Mouse (Mus musculus) neural tube, embryonic 11.5 days (tissue): Measurements from ENCODE around the gene Ccdc142. TPM values are rescaled to one million over a fixed set of nuclear protein-coding genes. Genes with fewer than 3 reads are reported as not detected.

ENCODE experiments used
- ATAC-seq: fragments of 200-750 bp; cut with Nextera tagmentation; 2 replicates; pipeline ENCODE4 v1.8.0; 2017; ENCODE audit warnings: moderate number of reproducible peaks, mild to moderate bottlenecking, moderate TSS enrichment, moderate library complexity; ENCODE audit not compliant: insufficient read depth, low FRiP score, low TSS enrichment
- DNase-seq: peaks from one replicate; pipeline ENCODE4 v3.0.0-alpha.2; 2015; ENCODE audit warnings: low spot score
- H3K27ac ChIP-seq: fragments of 300-500 bp; sonication (generic); 2 replicates; pipeline ENCODE4 v1.5.1; 2014; ENCODE audit warnings: low read depth, mild to moderate bottlenecking, low read length
- H3K27me3 ChIP-seq: fragments of 300-500 bp; sonication (generic); 2 replicates; pipeline ENCODE4 v1.6.1; 2014; ENCODE audit warnings: mild to moderate bottlenecking, low read length, mixed read lengths; ENCODE audit not compliant: control insufficient read depth, insufficient read depth
- H3K36me3 ChIP-seq: fragments of 300-500 bp; sonication (generic); 2 replicates; pipeline ENCODE4 v1.6.1; 2014; ENCODE audit warnings: mild to moderate bottlenecking, low read length, moderate library complexity, mixed read lengths; ENCODE audit not compliant: control insufficient read depth, insufficient read depth
- H3K4me1 ChIP-seq: fragments of 300-500 bp; sonication (generic); 2 replicates; pipeline ENCODE4 v1.6.1; 2014; ENCODE audit warnings: low read length, mixed read lengths; ENCODE audit not compliant: control insufficient read depth, insufficient read depth
- H3K4me2 ChIP-seq: fragments of 300-500 bp; sonication (generic); 2 replicates; pipeline ENCODE4 v1.6.1; 2014; ENCODE audit warnings: low read depth, mild to moderate bottlenecking, moderate library complexity
- H3K4me3 ChIP-seq: fragments of 300-500 bp; sonication (generic); 2 replicates; pipeline ENCODE4 v1.5.1; 2014; ENCODE audit warnings: low read depth, low read length
- H3K9ac ChIP-seq: fragments of 300-500 bp; sonication (generic); 2 replicates; pipeline ENCODE4 v1.6.1; 2014; ENCODE audit warnings: mild to moderate bottlenecking, low read length
- H3K9me3 ChIP-seq: fragments of 300-500 bp; sonication (generic); 2 replicates; pipeline ENCODE4 v1.6.1; 2016; ENCODE audit warnings: low read length; ENCODE audit not compliant: control insufficient read depth
- WGBS: fragments of 180-500 bp; shearing (Covaris S2); extraction: QIAGEN DNeasy Blood & Tissue Kit; methylation state at CpG from one replicate; pipeline ENCODE4 v1.1.7; 2014; 5-methylcytosine and 5-hydroxymethylcytosine counted together
- polyA plus RNA-seq: library from polyadenylated mRNA; unstranded; fragments of >200 nt; fragmentation: Nextera tagmentation; extraction: Ambion mirVana; gene quantifications from 2 replicates; pipeline ENCODE4 v1.2.1, GENCODE M21; 2014

Gene Ccdc142
- polyA plus RNA-seq, 1 experiment from 2014 or later = 3.3 TPM

DNA sequence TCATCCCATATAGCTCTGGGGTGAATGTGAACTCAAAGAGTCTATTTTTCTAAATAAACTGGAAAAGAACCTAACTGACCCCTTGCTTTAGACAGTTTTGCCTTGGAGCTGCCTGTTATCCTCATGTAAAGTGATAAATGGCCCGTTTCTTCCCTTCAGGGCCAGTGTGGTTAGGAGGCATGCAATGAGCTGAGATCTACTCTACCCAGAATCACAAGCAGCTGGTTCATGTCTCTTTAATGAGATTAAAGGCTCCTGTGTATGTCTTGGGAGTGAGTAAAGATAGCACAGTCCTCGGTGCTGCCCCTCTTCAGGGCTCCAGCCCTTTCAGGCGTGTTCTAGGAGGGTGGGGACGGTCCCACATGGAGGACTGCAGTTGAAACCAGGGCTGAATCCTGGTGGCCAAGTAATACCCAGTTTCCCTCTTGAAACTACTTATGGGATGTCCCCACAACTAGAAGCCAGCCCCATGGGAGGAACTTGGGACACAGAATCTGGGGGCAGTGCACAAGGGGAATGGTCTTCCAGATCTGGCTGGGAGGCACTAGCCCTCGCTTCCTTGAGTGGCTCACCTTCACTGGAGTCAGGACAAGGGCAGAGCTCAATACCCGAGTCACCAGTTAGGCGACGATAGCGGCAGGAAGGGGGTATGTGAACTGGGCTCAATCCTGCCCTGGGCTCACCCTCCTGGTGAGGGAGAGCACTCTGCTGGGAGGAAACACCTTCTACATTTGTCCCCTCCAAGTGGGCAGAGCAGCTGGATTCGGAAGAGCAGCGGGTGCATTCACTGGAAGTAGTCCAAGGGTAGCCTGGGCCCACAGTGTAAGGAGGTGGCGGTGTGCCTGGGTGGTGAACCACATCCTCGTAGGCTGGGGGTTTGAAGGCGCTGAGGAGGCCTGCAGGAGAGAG, 17.7 kb downstream of the Ccdc142 start:
- whole genome bisulfite sequencing = 87% methylated on average over 14 of the region's 14 CpGs
- H3K27me3 ChIP-seq = no peaks in the 10 kb centered on the region

GRCm38 (mm10) chr6:83119734-83120051, 18.3 kb downstream of the Ccdc142 start:
- ATAC-seq = no peak
- Histone ChIP-seq H3K9ac (peak overlapping the region; percentile 14; the same call in 1 of the 2 replicates), H3K4me1 (peaks cover 39% of the 10 kb centered on the region), H3K36me3 (peaks cover 9% of the 10 kb centered on the region), H3K27me3 (no peaks in the 10 kb centered on the region), H3K4me2 (peak overlapping the region; percentile 77), H3K27ac (no peak overlapping the region), H3K9me3 (no peaks in the 10 kb centered on the region), H3K4me3 (peak overlapping the region; percentile 81; the same call in 1 of the 2 replicates)
- 91% methylated on average over 7 of the region's 7 CpGs for whole genome bisulfite sequencing
- no peak for DNase-seq

More for the DNA sequence above, 17.7 kb downstream of the Ccdc142 start:
- ATAC-seq = no peak
- Histone ChIP-seq H3K9me3 (no peaks in the 10 kb centered on the region), H3K27ac (no peak overlapping the region), H3K4me2 (peak overlapping the region; percentile 77; the same call in 1 of the 2 replicates), H3K4me1 (peaks cover 33% of the 10 kb centered on the region), H3K4me3 (no peak overlapping the region), H3K9ac (peak overlapping the region; percentile 14; the same call in 1 of the 2 replicates), H3K36me3 (peaks cover 9% of the 10 kb centered on the region)
- no peak for DNase-seq

DNA sequence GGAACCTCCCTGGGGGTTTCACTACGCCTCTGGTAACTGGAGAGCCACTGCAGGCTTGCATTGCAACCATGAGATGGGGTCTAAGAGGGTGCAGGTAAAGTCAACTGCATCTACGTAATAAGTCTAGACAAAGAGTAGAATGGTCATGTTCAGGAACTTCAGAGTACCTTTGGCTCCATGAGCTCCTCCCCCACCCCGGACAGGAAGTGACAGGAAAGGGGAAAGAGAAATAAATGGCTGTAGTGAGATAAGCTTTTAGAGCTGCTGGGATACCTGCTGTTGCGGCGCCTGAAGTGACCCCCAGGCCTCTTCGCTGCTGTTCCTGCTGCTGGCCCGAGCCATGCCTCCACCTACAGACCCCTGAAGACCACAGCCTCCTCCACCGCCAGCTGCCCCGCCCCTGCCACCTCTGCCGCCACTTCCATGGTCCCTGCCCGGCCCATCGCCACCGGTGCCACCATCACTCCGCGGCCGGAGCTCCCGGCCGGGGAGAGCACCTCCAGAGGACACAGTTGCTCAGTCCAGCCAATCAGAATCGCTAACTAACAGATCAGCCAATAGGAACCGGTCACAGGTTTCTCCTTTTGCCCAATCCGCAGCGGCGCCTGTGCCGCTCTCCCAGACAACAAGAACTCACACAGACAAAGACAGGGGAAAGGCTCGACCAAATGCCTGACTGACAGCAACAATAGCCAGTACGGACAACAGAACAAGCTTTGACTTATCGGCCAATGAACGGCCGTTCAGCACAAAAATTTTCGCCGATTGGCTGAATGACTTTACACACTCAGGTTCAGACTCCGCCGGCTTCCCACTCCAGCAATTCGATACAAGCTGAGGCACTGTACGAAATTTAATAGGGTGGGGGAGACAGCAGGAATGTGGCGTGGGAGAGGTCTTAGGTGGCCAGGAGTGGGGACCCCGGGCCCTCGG, 19.8 kb downstream of the Ccdc142 start, which contains the start of gene Wbp1:
Gene Wbp1, minus strand, starts transcription at position 630 of the 933 bp plus-strand sequence.
- peak; percentile 95 for DNase-seq
- H3K4me2 ChIP-seq = peak within 1 kb of the TSS; percentile 93
- peak within 1 kb of the TSS; percentile 81 for H3K4me3 ChIP-seq
- H3K9ac ChIP-seq = peak within 1 kb of the TSS; percentile 96
- H3K27me3 ChIP-seq = no peaks in the 10 kb centered on the region
- peaks cover 9% of the 10 kb centered on the region for H3K36me3 ChIP-seq
- under 1% methylated on average over 37 of the region's 38 CpGs for WGBS
- H3K4me1 ChIP-seq = peaks cover 36% of the 10 kb centered on the region
- H3K27ac ChIP-seq = peak within 1 kb of the TSS; percentile 99
- ATAC-seq = peak; percentile 96
- no peaks in the 10 kb centered on the region for H3K9me3 ChIP-seq

DNA sequence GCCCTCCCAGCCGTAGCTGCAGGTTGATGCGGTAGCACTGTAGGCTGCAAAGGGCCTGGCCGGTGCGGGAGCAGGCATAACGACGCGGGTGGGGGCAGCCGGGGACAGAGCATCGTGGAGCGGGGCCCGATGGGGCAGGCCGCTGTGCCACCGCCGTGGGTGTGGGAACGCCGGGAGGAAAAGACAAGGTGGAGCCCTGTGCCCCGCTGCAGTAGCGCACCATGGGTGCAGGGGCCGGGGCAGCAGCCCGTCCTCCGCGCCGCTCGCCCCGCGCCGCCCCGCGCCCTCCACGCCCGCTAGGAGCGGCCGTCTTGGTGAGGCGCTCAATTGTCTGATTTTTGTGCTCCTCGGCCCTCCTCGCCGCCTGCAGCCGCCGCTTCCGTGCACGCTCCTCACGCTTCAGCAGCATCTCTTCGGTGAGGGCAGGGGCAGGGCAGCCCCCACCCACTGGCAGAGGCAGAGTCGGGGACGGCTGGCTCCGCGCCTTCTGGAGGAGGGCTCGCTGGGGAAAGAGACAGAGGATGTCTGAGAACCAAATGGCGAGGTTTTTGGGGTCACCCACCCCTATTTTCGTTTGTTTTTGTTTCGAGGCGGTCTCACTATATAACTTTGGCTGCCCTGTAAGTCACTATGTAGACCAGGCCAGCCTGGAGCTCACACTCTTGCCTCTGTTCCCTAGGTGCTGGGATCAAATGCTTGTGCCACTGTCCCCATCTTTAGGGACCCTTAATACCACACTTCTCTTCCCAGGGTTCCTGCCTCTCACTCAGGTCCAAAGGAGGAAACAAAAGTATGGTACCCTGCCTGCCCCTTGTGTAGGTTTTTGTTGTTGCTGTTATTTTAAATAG, 20.7 kb downstream of the Ccdc142 start:
- H3K9me3 ChIP-seq = no peaks in the 10 kb centered on the region
- peaks cover 9% of the 10 kb centered on the region for H3K36me3 ChIP-seq
- peak overlapping the region; percentile 81 for H3K4me3 ChIP-seq
- H3K27me3 ChIP-seq = no peaks in the 10 kb centered on the region
- H3K4me2 ChIP-seq = peak overlapping the region; percentile 93
- ATAC-seq (no peak; the same call in 1 of the 2 replicates), DNase-seq (no peak)
- peak overlapping the region; percentile 99 for H3K27ac ChIP-seq
- WGBS = 1% methylated on average over 51 of the region's 52 CpGs
- peak overlapping the region; percentile 96 for H3K9ac ChIP-seq
- H3K4me1 ChIP-seq = peaks cover 28% of the 10 kb centered on the region

- no peak for ATAC-seq
- Histone ChIP-seq H3K4me1 (peaks cover 28% of the 10 kb centered on the region), H3K27ac (no peak overlapping the region), H3K4me3 (peak overlapping the region; percentile 81), H3K27me3 (no peaks in the 10 kb centered on the region), H3K36me3 (peaks cover 5% of the 10 kb centered on the region), H3K4me2 (peak overlapping the region; percentile 93), H3K9me3 (no peaks in the 10 kb centered on the region), H3K9ac (no peak overlapping the region; the same call in 1 of the 2 replicates)
- DNase-seq = no peak
- 77% methylated on average over 5 of the region's 5 CpGs for WGBS
Observed at GRCm38 (mm10) chr6:83122961-83123360, 21.6 kb downstream of the Ccdc142 start.

DNA sequence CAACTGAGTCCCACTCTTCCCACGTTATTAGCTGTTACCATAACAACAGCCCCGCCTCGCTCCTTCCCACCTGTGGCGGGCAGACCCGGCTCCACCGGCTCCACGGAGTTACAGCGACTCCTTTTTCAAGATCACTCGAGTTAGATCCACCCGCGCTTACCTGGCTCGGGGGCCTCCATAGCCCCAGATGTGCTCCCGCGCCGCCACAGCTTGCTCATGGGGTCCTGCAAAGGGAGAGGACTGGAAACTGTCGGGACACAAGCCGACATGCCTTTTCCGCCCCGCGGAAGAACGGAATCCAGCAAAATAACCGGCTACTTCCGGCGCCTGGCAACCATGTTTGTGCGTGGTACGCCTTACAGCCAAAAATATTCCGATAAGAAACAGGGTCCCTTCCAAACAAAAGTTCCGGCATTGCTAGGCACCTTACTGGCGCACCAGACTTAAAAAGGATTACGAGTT, 23.5 kb downstream of the Ccdc142 start:
- Histone ChIP-seq H3K9ac (peak overlapping the region; percentile 80), H3K4me1 (peaks cover 17% of the 10 kb centered on the region), H3K4me2 (peak overlapping the region; percentile 82), H3K27me3 (no peaks in the 10 kb centered on the region), H3K27ac (0 out of 2 replicates have a peak overlapping the region, but pooled peaks have one; percentile 34), H3K36me3 (no peaks in the 10 kb centered on the region), H3K9me3 (no peaks in the 10 kb centered on the region), H3K4me3 (peak overlapping the region; percentile 67)
- peak; percentile 89 for DNase-seq
- WGBS = under 1% methylated on average over 30 of the region's 30 CpGs
- ATAC-seq = no peak

DNA sequence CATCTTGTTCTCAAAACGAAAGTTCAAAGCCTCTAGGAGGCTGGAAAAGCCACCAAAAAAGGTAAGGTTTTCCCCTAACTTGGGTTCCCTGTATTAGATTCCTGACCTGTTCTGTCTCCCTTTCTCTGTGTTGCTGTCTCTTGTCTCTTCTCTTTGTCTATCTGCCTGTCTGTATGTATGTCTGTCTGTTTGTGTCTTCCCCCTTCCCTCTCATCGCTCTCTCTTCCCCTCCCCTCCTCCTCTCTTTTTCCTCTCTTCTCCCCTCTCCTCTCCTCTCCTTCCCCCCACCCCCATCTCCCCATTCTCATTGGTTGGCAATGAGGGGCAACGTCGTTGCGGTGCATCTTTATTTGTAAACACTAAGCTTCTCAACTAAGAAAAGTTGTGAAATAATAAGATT, 23.9 kb downstream of the Ccdc142 start, which contains the start of gene Ino80b:
Gene Ino80b, minus strand, starts transcription at position 101 of the 400 bp plus-strand sequence.
- Histone ChIP-seq H3K27me3 (no peaks in the 10 kb centered on the region), H3K4me3 (peak within 1 kb of the TSS; percentile 67), H3K4me2 (peak within 1 kb of the TSS; percentile 82), H3K27ac (0 out of 2 replicates have a peak within 1 kb of the TSS, but pooled peaks have one; percentile 34), H3K9ac (peak within 1 kb of the TSS; percentile 80), H3K9me3 (no peaks in the 10 kb centered on the region), H3K4me1 (peaks cover 15% of the 10 kb centered on the region), H3K36me3 (no peaks in the 10 kb centered on the region)
- no peak for ATAC-seq
- DNase-seq = no peak
- WGBS = 21% methylated on average over 5 of the region's 5 CpGs
